Mouse (Mus musculus) midbrain, embryonic 16.5 days (tissue): ENCODE results near the gene Tmem158. TPM values are rescaled to one million over a fixed set of nuclear protein-coding genes. Genes with fewer than 3 reads are reported as not detected.

Experiments
- ATAC-seq: fragments of 200-750 bp; cut with Nextera tagmentation; 2 replicates; pipeline ENCODE4 v1.8.0; 2017; ENCODE audit warnings: moderate TSS enrichment
- H3K27ac ChIP-seq: fragments of 300-500 bp; sonication (generic); 2 replicates; pipeline ENCODE4 v1.5.1; 2014; ENCODE audit warnings: mild to moderate bottlenecking, low read length, mixed read lengths
- H3K27me3 ChIP-seq: fragments of 300-500 bp; sonication (generic); 2 replicates; pipeline ENCODE4 v1.6.1; 2014; ENCODE audit warnings: low read depth, low read length, mixed read lengths; ENCODE audit not compliant: control insufficient read depth, insufficient read depth
- H3K36me3 ChIP-seq: fragments of 300-500 bp; sonication (generic); 2 replicates; pipeline ENCODE4 v1.6.1; 2014; ENCODE audit warnings: mild to moderate bottlenecking, low read length, moderate library complexity, mixed read lengths; ENCODE audit not compliant: control insufficient read depth, insufficient read depth
- H3K4me1 ChIP-seq: fragments of 300-500 bp; sonication (generic); 2 replicates; pipeline ENCODE4 v1.6.1; 2014; ENCODE audit warnings: mild to moderate bottlenecking, low read length, mixed read lengths; ENCODE audit not compliant: control insufficient read depth, insufficient read depth
- H3K4me2 ChIP-seq: fragments of 300-500 bp; sonication (generic); 2 replicates; pipeline ENCODE4 v1.6.1; 2014; ENCODE audit warnings: mild to moderate bottlenecking, low read length, mixed read lengths
- H3K4me3 ChIP-seq: fragments of 300-500 bp; sonication (generic); 2 replicates; pipeline ENCODE4 v1.5.1; 2014; ENCODE audit warnings: low read depth, mild to moderate bottlenecking, low read length, moderate library complexity, mixed read lengths
- H3K9ac ChIP-seq: fragments of 300-500 bp; sonication (generic); 2 replicates; pipeline ENCODE4 v1.6.1; 2014; ENCODE audit warnings: low read depth, low read length, mixed read lengths
- H3K9me3 ChIP-seq: fragments of 300-500 bp; sonication (generic); replicated peaks from 2 replicates; pipeline ENCODE4 v1.6.1; 2014; ENCODE audit warnings: mild to moderate bottlenecking, low read length, mixed read lengths; ENCODE audit not compliant: control insufficient read depth, poor library complexity, severe bottlenecking
- WGBS: fragments of 180-500 bp; shearing (Covaris S2); extraction: QIAGEN DNeasy Blood & Tissue Kit; methylation state at CpG from one replicate; pipeline ENCODE4 v1.1.7; 2014; 5-methylcytosine and 5-hydroxymethylcytosine counted together
- polyA plus RNA-seq: library from polyadenylated mRNA; unstranded; fragments of >200 nt; fragmentation: Nextera tagmentation; extraction: Ambion mirVana; gene quantifications from 2 replicates; pipeline ENCODE4 v1.2.1, GENCODE M21; 2015

Gene Tmem158
- polyA plus RNA-seq, 1 experiment from 2014 or later: 35.8 TPM

DNA sequence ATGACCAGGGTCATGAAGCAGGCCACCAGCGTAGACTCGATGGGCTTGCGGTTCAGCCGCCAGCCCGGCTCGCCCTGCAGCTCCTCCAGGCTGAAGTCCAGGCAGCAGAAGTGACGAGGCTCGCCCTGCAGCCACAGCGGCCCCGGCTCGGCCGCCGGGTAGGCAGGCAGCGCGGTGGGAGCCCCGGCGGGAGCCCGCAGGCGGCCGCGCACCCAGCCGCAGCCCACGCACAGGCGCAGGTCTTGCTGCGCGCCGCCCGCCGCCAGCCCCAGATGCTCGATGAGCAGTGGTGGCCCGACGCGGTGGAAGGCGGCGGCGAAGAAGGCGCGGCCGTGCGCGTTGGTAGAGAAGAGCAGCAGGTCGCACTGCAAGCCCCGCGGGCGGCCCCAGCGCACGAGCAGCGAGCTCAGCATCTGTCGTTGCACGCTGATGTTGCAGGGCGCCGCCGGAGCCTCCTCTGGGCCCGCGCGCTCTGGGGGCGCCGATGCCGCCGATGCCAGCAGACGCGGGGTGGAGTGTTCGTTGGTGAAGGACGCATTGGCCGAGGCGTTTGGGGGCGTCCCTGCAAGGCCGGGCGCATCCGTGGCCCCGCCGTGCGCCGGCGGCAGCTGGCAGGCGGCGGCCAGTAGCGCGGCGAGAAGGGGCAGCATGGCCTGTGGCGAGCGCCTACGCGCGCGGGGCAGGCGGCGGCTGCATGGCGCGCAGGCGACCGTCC lies 511 bp downstream of the Tmem158 start:
- Histone ChIP-seq H3K36me3 (no peaks in the 10 kb centered on the region), H3K4me2 (peak overlapping the region; percentile 77), H3K27ac (peak overlapping the region; percentile 80), H3K9ac (peak overlapping the region; percentile 89), H3K4me3 (peak overlapping the region; percentile 86), H3K4me1 (no peaks in the 10 kb centered on the region), H3K27me3 (no peaks in the 10 kb centered on the region; the same call in 1 of the 2 replicates), H3K9me3 (no peaks in the 10 kb centered on the region)
- peak; percentile 83 for ATAC-seq
- under 1% methylated on average over 76 of the region's 92 CpGs for WGBS

DNA sequence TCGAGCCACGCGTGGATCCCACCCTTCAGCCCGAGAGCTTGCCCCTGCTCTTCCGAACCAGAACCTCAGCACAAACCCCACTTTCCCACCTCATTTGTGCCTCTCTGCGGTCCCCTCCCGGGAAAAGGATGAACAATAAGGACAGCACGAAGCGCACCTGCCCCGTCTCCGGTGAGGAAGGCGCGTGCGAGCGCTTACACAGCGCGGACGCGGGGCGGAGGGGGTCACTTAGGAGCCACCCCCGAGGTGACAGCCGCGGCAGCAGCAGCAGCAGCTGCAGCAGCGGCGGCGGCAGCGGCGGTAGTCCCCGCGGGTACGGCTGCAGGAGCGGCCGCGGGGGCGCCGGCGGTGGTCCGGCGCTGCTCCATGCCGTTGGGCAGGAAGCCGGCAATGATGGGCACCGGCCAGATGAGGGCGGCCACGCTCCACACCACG lies 1.1 kb downstream of the Tmem158 start:
- ATAC-seq: no peak
- WGBS: under 1% methylated on average over 45 of the region's 45 CpGs

DNA sequence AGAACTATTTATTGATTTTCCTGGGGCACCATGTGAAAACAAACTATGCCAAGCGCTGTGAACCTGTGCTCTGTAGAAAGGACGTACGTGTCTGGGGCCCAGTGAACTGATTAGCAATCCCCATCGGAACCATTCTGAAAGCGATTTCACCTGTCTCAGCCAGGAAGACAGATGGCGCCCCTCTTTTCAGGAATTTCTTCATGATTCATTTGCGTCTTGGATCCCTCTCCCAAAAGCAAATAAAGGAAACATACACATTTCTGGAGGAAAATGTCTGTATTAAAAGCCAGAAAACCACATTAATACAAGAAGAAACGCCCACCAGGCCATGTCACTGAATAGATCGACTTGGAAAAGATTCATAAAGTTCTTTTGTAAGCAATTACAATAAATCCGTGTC lies 1.8 kb downstream of the Tmem158 start:
- ATAC-seq: no peak
- Histone ChIP-seq H3K36me3 (no peaks in the 10 kb centered on the region), H3K9ac (peak overlapping the region; percentile 33; the same call in 1 of the 2 replicates), H3K4me1 (no peaks in the 10 kb centered on the region), H3K27me3 (no peaks in the 10 kb centered on the region; the same call in 1 of the 2 replicates), H3K4me2 (peak overlapping the region; percentile 77), H3K27ac (no peak overlapping the region), H3K4me3 (peak overlapping the region; percentile 86), H3K9me3 (no peaks in the 10 kb centered on the region)
- 18% methylated on average over 10 of the region's 10 CpGs for WGBS

More for the DNA sequence above, 1.1 kb downstream of the Tmem158 start:
- Histone ChIP-seq H3K9me3 (no peaks in the 10 kb centered on the region), H3K9ac (peak overlapping the region; percentile 89), H3K4me2 (peak overlapping the region; percentile 77), H3K4me1 (no peaks in the 10 kb centered on the region), H3K36me3 (no peaks in the 10 kb centered on the region), H3K27me3 (no peaks in the 10 kb centered on the region; the same call in 1 of the 2 replicates), H3K4me3 (peak overlapping the region; percentile 86), H3K27ac (peak overlapping the region; percentile 80)

DNA sequence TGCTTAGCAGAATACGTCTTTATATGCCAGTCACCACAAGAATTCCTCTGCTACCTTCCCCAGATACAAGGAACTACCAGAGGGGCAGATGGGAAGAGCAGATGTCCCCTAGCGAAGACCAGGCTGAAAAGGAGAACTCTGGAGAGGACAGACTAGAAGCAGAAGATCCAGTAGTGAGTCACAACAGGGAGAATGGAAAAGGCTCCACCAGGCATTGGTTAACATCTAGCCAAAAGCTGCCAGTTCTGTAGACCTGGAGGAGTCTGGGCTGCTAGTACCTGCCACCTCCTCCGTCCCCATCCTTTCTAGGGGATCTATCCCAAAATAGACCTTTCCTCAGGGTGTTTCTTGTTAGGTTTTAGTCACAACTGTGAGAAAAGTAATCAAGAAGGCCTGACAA lies 4.8 kb downstream of the Tmem158 start:
- no peak overlapping the region for H3K9ac ChIP-seq
- H3K36me3 ChIP-seq: no peaks in the 10 kb centered on the region
- no peaks in the 10 kb centered on the region; the same call in 1 of the 2 replicates for H3K27me3 ChIP-seq
- H3K4me3 ChIP-seq: no peak overlapping the region
- H3K9me3 ChIP-seq: no peaks in the 10 kb centered on the region
- no peaks in the 10 kb centered on the region for H3K4me1 ChIP-seq
- H3K27ac ChIP-seq: no peak overlapping the region
- 85% methylated on average over 3 of the region's 3 CpGs for WGBS
- no peak overlapping the region for H3K4me2 ChIP-seq
- no peak for ATAC-seq

DNA sequence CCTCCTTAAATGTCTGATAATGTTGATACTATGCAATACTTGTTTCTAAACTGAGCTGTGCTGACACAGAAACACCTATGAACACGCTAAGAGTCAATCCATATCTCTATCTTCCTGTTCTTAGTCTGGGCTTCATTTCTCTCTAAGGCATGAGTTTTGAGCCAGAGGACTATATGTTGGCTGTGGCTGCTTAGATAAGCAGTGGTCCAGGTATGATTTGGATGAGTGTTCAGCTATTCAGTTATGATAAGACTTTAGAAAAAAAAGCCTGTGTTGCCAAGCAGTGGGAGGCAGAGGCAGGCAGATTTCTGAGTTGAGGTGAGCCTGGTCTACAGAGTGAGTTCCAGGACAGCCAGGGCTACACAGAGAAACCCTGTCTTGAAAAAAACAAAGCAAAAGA lies 12.6 kb downstream of the Tmem158 start:
- no peaks in the 10 kb centered on the region for H3K4me1 ChIP-seq
- no peak for ATAC-seq
- H3K27me3 ChIP-seq: no peaks in the 10 kb centered on the region
- H3K4me3 ChIP-seq: no peak overlapping the region
- 90% methylated on average over 1 of the region's 1 CpGs for WGBS
- no peaks in the 10 kb centered on the region for H3K9me3 ChIP-seq
- H3K9ac ChIP-seq: no peak overlapping the region
- no peak overlapping the region for H3K4me2 ChIP-seq
- H3K36me3 ChIP-seq: no peaks in the 10 kb centered on the region
- H3K27ac ChIP-seq: no peak overlapping the region

DNA sequence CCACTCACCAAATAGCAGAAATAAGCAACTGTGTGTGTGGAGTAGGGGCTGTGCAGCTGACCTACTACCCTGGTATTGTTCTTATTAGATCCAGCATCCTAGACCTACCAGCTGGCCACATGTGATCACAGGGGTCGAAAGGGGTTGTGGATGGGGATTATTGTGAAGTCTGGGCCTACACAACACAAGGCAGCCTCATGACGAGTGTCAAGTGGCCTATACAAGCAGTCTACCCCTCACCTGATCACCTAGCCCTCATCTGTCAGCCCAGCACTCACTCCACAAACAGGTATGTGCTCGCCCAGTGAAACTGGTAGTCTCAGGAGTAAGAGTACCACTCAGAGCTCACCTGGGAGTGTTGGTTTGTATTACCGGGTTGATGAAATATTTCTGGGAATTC lies 15.4 kb downstream of the Tmem158 start:
- Histone ChIP-seq H3K9ac (no peak overlapping the region), H3K9me3 (no peaks in the 10 kb centered on the region), H3K4me2 (no peak overlapping the region), H3K4me1 (no peaks in the 10 kb centered on the region), H3K4me3 (no peak overlapping the region), H3K27me3 (no peaks in the 10 kb centered on the region), H3K36me3 (no peaks in the 10 kb centered on the region), H3K27ac (no peak overlapping the region)
- ATAC-seq: no peak
- WGBS: 86% methylated on average over 4 of the region's 4 CpGs

DNA sequence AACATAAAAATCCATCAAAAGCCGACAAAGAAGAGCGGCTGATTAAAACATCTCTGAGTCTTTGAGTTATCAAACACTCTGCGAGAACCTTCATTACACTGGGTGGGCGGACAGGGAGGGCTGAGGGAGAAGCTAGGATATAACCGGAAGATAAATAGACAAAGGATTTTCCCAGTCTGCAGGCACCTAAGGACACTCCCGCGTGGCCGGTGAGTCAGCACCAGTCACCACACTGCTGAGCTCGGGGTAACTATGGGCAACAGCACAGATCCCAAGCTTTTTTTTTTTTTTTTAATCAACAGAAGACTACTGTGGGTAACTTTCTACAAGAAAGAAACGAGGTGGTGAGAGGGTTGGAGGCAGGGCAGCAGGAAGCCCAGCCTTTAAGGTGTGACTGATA lies 16.6 kb downstream of the Tmem158 start:
- H3K4me1 ChIP-seq: no peaks in the 10 kb centered on the region
- no peak for ATAC-seq
- 58% methylated on average over 10 of the region's 10 CpGs for WGBS
- no peaks in the 10 kb centered on the region for H3K27me3 ChIP-seq
- H3K9ac ChIP-seq: no peak overlapping the region
- no peaks in the 10 kb centered on the region for H3K9me3 ChIP-seq
- H3K4me3 ChIP-seq: no peak overlapping the region
- H3K27ac ChIP-seq: no peak overlapping the region
- no peak overlapping the region for H3K4me2 ChIP-seq
- no peaks in the 10 kb centered on the region for H3K36me3 ChIP-seq

DNA sequence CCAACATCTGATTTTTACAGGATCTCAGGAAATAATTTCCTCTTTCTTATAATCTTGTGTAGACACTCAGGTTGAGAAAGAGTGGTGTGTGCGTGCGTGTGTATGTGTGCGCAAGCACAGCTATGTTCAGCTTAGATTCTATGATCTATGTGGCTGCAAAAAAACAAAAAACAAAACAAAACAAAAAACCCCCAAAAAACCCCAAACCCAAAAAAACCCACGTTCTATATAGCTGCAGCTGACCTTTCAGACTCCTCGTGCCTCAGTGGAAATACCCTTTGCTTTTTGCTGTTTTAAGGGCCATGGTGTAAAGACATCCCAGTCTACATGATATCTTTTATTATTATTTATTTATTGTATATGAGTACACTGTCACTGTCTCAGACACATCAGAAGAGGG lies 19.4 kb downstream of the Tmem158 start:
- Histone ChIP-seq H3K9me3 (no peaks in the 10 kb centered on the region), H3K9ac (no peak overlapping the region), H3K4me2 (no peak overlapping the region), H3K27me3 (no peaks in the 10 kb centered on the region), H3K36me3 (no peaks in the 10 kb centered on the region), H3K4me3 (no peak overlapping the region), H3K4me1 (no peaks in the 10 kb centered on the region), H3K27ac (no peak overlapping the region)
- no peak for ATAC-seq
- 92% methylated on average over 5 of the region's 5 CpGs for WGBS

DNA sequence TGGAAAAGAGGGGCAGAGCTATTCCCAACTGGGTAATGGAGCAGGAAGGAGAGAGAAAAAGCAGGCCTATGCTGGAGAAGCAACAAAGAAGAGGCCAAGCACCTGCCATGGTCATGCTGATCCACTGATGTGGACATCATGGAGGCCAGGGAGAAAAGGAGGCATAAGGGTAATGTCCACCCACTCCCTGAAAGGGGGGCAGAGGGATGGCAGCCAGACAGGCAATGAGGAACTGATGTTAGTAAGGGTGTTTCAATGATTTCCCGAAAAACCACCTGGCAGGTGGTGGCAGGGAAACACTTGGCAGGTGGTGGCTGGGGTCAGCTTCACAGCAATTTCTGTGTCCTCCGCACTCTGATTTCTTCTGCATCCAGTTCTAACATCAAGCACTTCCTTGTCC lies 19.8 kb downstream of the Tmem158 start:
- Histone ChIP-seq H3K4me2 (no peak overlapping the region), H3K36me3 (no peaks in the 10 kb centered on the region), H3K27me3 (no peaks in the 10 kb centered on the region), H3K27ac (no peak overlapping the region), H3K9ac (no peak overlapping the region), H3K9me3 (no peaks in the 10 kb centered on the region), H3K4me1 (no peaks in the 10 kb centered on the region), H3K4me3 (no peak overlapping the region)
- no peak for ATAC-seq
- WGBS: 90% methylated on average over 2 of the region's 2 CpGs
